Mouse (Mus musculus) lung, postnatal 4 days (tissue): ENCODE measurements around the gene Dok5.

Experiments
- DNase-seq, 2 experiments: peaks; one replicate each; pipeline ENCODE4 v3.0.0; 2021

The Dok5 gene

GRCm38 (mm10) chr2:170731632-170732561 is at the start of gene Dok5:
Dok5 (plus strand) TSS chr2:170731807.
- peak; percentile 57 to 72 for DNase-seq

GRCm38 (mm10) chr2:170683385-170683784 is 48.2 kb upstream of the Dok5 start:
- no peak for DNase-seq

GRCm38 (mm10) chr2:170695071-170695936 is 36.3 kb upstream of the Dok5 start:
- DNase-seq, result no peak

GRCm38 (mm10) chr2:170695937-170696510 is 35.6 kb upstream of the Dok5 start:
- no peak for DNase-seq

- no peak for DNase-seq
These were observed 31.1 kb upstream of the Dok5 start for GRCm38 (mm10) chr2:170700471-170700870.

- DNase-seq, result no peak
These were observed 25.1 kb upstream of the Dok5 start for GRCm38 (mm10) chr2:170706488-170706887.

GRCm38 (mm10) chr2:170707672-170708071 is 23.9 kb upstream of the Dok5 start:
- DNase-seq, result no peak

GRCm38 (mm10) chr2:170708901-170709300 is 22.7 kb upstream of the Dok5 start:
- no peak for DNase-seq

- DNase-seq, result no peak
These were observed 18.8 kb upstream of the Dok5 start for GRCm38 (mm10) chr2:170712658-170713285.

GRCm38 (mm10) chr2:170720386-170720785 is 11.2 kb upstream of the Dok5 start:
- no peak for DNase-seq

GRCm38 (mm10) chr2:170724136-170724535 is 7.5 kb upstream of the Dok5 start:
- no peak for DNase-seq

- no peak for DNase-seq
These were observed 6.9 kb upstream of the Dok5 start for GRCm38 (mm10) chr2:170724716-170725115.

- DNase-seq, result no peak
These were observed 5.8 kb upstream of the Dok5 start for GRCm38 (mm10) chr2:170725796-170726195.

- no peak for DNase-seq
These were observed 4.5 kb upstream of the Dok5 start for GRCm38 (mm10) chr2:170726996-170727710.

GRCm38 (mm10) chr2:170728864-170729263 is 2.7 kb upstream of the Dok5 start:
- no peak for DNase-seq

- DNase-seq, result no peak
These were observed 1.9 kb upstream of the Dok5 start for GRCm38 (mm10) chr2:170729661-170730060.

GRCm38 (mm10) chr2:170730136-170730535 is 1.5 kb upstream of the Dok5 start:
- no peak for DNase-seq

- DNase-seq, result no peak
These were observed 826 bp upstream of the Dok5 start for GRCm38 (mm10) chr2:170730781-170731180.

- no peak for DNase-seq
These were observed 402 bp upstream of the Dok5 start for GRCm38 (mm10) chr2:170731205-170731604.

- DNase-seq, result no peak
These were observed 2.1 kb downstream of the Dok5 start for GRCm38 (mm10) chr2:170733671-170734070.

- DNase-seq, result no peak
These were observed 2.8 kb downstream of the Dok5 start for GRCm38 (mm10) chr2:170734446-170734845.

GRCm38 (mm10) chr2:170738446-170738845 is 6.8 kb downstream of the Dok5 start:
- DNase-seq, result no peak
